Mouse (Mus musculus) kidney, adult 18-20 months (tissue): ENCODE results near the gene Frg2f1.
"Not testable (repeated sequence)": the region's sequence is repeated elsewhere in the genome, so short reads cannot be mapped to it uniquely, and the experiment has no call there.

Source experiments
- DNase-seq: peaks from one replicate; pipeline ENCODE4 v3.0.0; 2021

Gene Frg2f1

GRCm38 (mm10) chr4:119539031-119539824 lies at the start of gene Frg2f1:
TSS of gene Frg2f1 (minus strand) at chr4:119539529.
- peak; percentile 97 for DNase-seq

GRCm38 (mm10) chr4:119588037-119588436 lies 48.7 kb upstream of the Frg2f1 start:
- no peak for DNase-seq

- DNase-seq: no peak
Observed at GRCm38 (mm10) chr4:119575459-119575858, 36.1 kb upstream of the Frg2f1 start.

GRCm38 (mm10) chr4:119574504-119574903 lies 35.2 kb upstream of the Frg2f1 start:
- DNase-seq: no peak

GRCm38 (mm10) chr4:119572682-119573081 lies 33.4 kb upstream of the Frg2f1 start:
- DNase-seq: no peak

- no peak for DNase-seq
Observed at GRCm38 (mm10) chr4:119566322-119566835, 27.1 kb upstream of the Frg2f1 start.

- no peak for DNase-seq
Observed at GRCm38 (mm10) chr4:119563136-119563535, 23.8 kb upstream of the Frg2f1 start.

- DNase-seq: no peak
Observed at GRCm38 (mm10) chr4:119555466-119555865, 16.1 kb upstream of the Frg2f1 start.

GRCm38 (mm10) chr4:119550864-119551263 lies 11.5 kb upstream of the Frg2f1 start:
- no peak for DNase-seq

- no peak for DNase-seq
Observed at GRCm38 (mm10) chr4:119540533-119540890, 1.2 kb upstream of the Frg2f1 start.

GRCm38 (mm10) chr4:119539836-119540532 lies 655 bp upstream of the Frg2f1 start:
- DNase-seq: peak; percentile 28

GRCm38 (mm10) chr4:119537436-119537835 lies 1.9 kb downstream of the Frg2f1 start:
- peak; percentile 16 for DNase-seq

- DNase-seq: not testable (repeated sequence)
Observed at GRCm38 (mm10) chr4:119536615-119537014, 2.7 kb downstream of the Frg2f1 start, which contains the start of gene Foxj3. TSS of gene Foxj3 (plus strand) at chr4:119537004.

- no peak for DNase-seq
Observed at GRCm38 (mm10) chr4:119535103-119535502, 4.2 kb downstream of the Frg2f1 start.

GRCm38 (mm10) chr4:119531813-119532212 lies 7.5 kb downstream of the Frg2f1 start:
- DNase-seq: no peak

GRCm38 (mm10) chr4:119526329-119526845 lies 12.9 kb downstream of the Frg2f1 start:
- no peak for DNase-seq

GRCm38 (mm10) chr4:119524466-119524865 lies 14.9 kb downstream of the Frg2f1 start:
- no peak for DNase-seq

- DNase-seq: no peak
Observed at GRCm38 (mm10) chr4:119524010-119524409, 15.3 kb downstream of the Frg2f1 start.

GRCm38 (mm10) chr4:119523575-119523974 lies 15.8 kb downstream of the Frg2f1 start:
- no peak for DNase-seq

GRCm38 (mm10) chr4:119512731-119513141 lies 26.6 kb downstream of the Frg2f1 start:
- no peak for DNase-seq

- DNase-seq: no peak
Observed at GRCm38 (mm10) chr4:119511591-119511990, 27.7 kb downstream of the Frg2f1 start.

GRCm38 (mm10) chr4:119498319-119498848 lies 40.9 kb downstream of the Frg2f1 start:
- no peak for DNase-seq

GRCm38 (mm10) chr4:119492933-119493327 lies 46.4 kb downstream of the Frg2f1 start:
- no peak for DNase-seq
